Mouse (Mus musculus) MEL (cell line): ENCODE measurements at regions not wholly inside any gene's neighbourhood (a gene's known extent, or its start where the extent isn't known, plus 50 kb on each side); places are given as distances from the start of the nearest gene placed in this dataset.

Experiments used
- DNase-seq: peaks from one replicate; pipeline ENCODE4 v3.0.0; 2011; ENCODE audit warnings: low read depth, low spot score
- H3K27ac ChIP-seq: 2 replicates; pipeline ENCODE4 v1.5.1; 2012; ENCODE audit warnings: low read depth, mild to moderate bottlenecking, control low read depth, low read length, moderate library complexity; ENCODE audit not compliant: control insufficient read depth
- H3K27me3 ChIP-seq, 2 experiments: fragments of 150-350 bp in 1 of 2; sonication (generic) in 1 of 2; 2 replicates each; pipeline ENCODE4 v1.6.1; 2012; ENCODE audit warnings: low read length in 2 of 2, mild to moderate bottlenecking in 2 of 2, improper control_type of control experiment in 1 of 2, moderate library complexity in 1 of 2; ENCODE audit not compliant: insufficient read depth in 2 of 2, control insufficient read depth in 1 of 2
- H3K36me3 ChIP-seq, 2 experiments: 2 replicates each; pipeline ENCODE4 v1.6.1; 2012 to 2014; ENCODE audit warnings: low read length in 2 of 2, improper control_type of control experiment in 1 of 2, inconsistent platforms in 1 of 2, mild to moderate bottlenecking in 1 of 2; ENCODE audit not compliant: insufficient read depth in 2 of 2, control insufficient read depth in 1 of 2
- H3K4me1 ChIP-seq, 2 experiments: fragments of 150-350 bp in 1 of 2; sonication (generic) in 1 of 2; 2 replicates each; pipeline ENCODE4 v1.6.1; 2012; ENCODE audit warnings: low read length in 2 of 2, improper control_type of control experiment in 1 of 2, mild to moderate bottlenecking in 1 of 2; ENCODE audit not compliant: insufficient read depth in 2 of 2, control insufficient read depth in 1 of 2
- H3K4me3 ChIP-seq, 2 experiments: fragments of 150-350 bp in 1 of 2; sonication (generic) in 1 of 2; 2 replicates each; pipeline ENCODE4 v1.5.1; 2012; ENCODE audit warnings: low read depth in 2 of 2, low read length in 2 of 2, mild to moderate bottlenecking in 2 of 2, moderate library complexity in 2 of 2, control low read depth in 1 of 2, improper control_type of control experiment in 1 of 2; ENCODE audit not compliant: control insufficient read depth in 1 of 2, insufficient read depth in 1 of 2
- H3K79me2 ChIP-seq: 2 replicates; pipeline ENCODE4 v1.6.1; 2012; ENCODE audit warnings: mild to moderate bottlenecking, low read length, moderate library complexity; ENCODE audit not compliant: control insufficient read depth, poor library complexity, insufficient read depth
- H3K9ac ChIP-seq: 2 replicates; pipeline ENCODE4 v1.6.1; 2012; ENCODE audit warnings: low read depth, mild to moderate bottlenecking, control low read depth, low read length, moderate library complexity; ENCODE audit not compliant: control insufficient read depth, poor library complexity, severe bottlenecking
- H3K9me3 ChIP-seq: fragments of 150-350 bp; sonication (generic); replicated peaks from 2 replicates; pipeline ENCODE4 v1.6.1; 2012; ENCODE audit warnings: mild to moderate bottlenecking, low read length, improper control_type of control experiment, moderate library complexity; ENCODE audit not compliant: insufficient read depth
- CTCF ChIP-seq, 3 experiments: IDR thresholded peaks in 2 of 3; conservative IDR thresholded peaks in 1 of 3; 2 replicates each; pipeline ENCODE4 v1.5.1; 2011 to 2012; ENCODE audit warnings: low read length in 3 of 3, low read depth in 2 of 3, mild to moderate bottlenecking in 2 of 3, improper control_type of control experiment in 1 of 3, inconsistent platforms in 1 of 3, mixed read lengths in 1 of 3, moderate library complexity in 1 of 3; ENCODE audit not compliant: control insufficient read depth in 1 of 3, insufficient read depth in 1 of 3, poor library complexity in 1 of 3, severe bottlenecking in 1 of 3
- E2F4 ChIP-seq: IDR thresholded peaks from 2 replicates; pipeline ENCODE4 v1.6.1; 2011; ENCODE audit warnings: low read depth, low read length, improper control_type of control experiment, borderline replicate concordance
- EP300 ChIP-seq, 2 experiments: IDR thresholded peaks; 2 replicates each; pipeline ENCODE4 v1.6.1; 2011; ENCODE audit warnings: improper control_type of control experiment in 2 of 2, low read length in 2 of 2, low read depth in 1 of 2, mild to moderate bottlenecking in 1 of 2
- MAZ ChIP-seq: IDR thresholded peaks from 2 replicates; pipeline ENCODE4 v1.6.1; 2012; ENCODE audit warnings: low read depth, mild to moderate bottlenecking, inconsistent platforms, low read length, improper control_type of control experiment
- NELFE ChIP-seq: IDR thresholded peaks from 2 replicates; pipeline ENCODE4 v1.6.1; 2011; ENCODE audit warnings: low read depth, low read length, improper control_type of control experiment
- POLR2A ChIP-seq, 2 experiments: IDR thresholded peaks; 2 replicates each; pipeline ENCODE4 v1.6.1; 2011 to 2012; ENCODE audit warnings: low read length in 2 of 2, mild to moderate bottlenecking in 2 of 2, control low read depth in 1 of 2, improper control_type of control experiment in 1 of 2, low read depth in 1 of 2, moderate library complexity in 1 of 2; ENCODE audit not compliant: control insufficient read depth in 1 of 2, insufficient read depth in 1 of 2, poor library complexity in 1 of 2
- POLR2AphosphoS2 ChIP-seq: IDR thresholded peaks from 2 replicates; pipeline ENCODE4 v1.6.1; 2011; ENCODE audit warnings: low read length, improper control_type of control experiment
- TBP ChIP-seq: IDR thresholded peaks from 2 replicates; pipeline ENCODE4 v1.8.0; 2011; ENCODE audit warnings: low read depth, low read length, improper control_type of control experiment
- USF2 ChIP-seq, 2 experiments: IDR thresholded peaks; 2 replicates each; pipeline ENCODE4 v1.6.1; 2011 to 2012; ENCODE audit warnings: improper control_type of control experiment in 2 of 2, low read length in 2 of 2, borderline replicate concordance in 1 of 2, inconsistent platforms in 1 of 2, low read depth in 1 of 2, mild to moderate bottlenecking in 1 of 2; ENCODE audit not compliant: insufficient read depth in 1 of 2
- ZMIZ1 ChIP-seq: IDR thresholded peaks from 2 replicates; pipeline ENCODE4 v1.6.1; 2012; ENCODE audit warnings: low read depth, mild to moderate bottlenecking, inconsistent platforms, low read length, improper control_type of control experiment, moderate library complexity
- ZNF384 ChIP-seq: IDR thresholded peaks from 2 replicates; pipeline ENCODE4 v1.6.1; 2012; ENCODE audit warnings: low read depth, mild to moderate bottlenecking, inconsistent platforms, low read length, improper control_type of control experiment

- Histone ChIP-seq H3K4me1 (no peaks in the 10 kb centered on the region), H3K9me3 (no peaks in the 10 kb centered on the region), H3K27me3 (no peaks in the 10 kb centered on the region; a peak in 2 of 4 replicates), H3K4me3 (no peak overlapping the region), H3K9ac (no peak overlapping the region), H3K79me2 (no peaks in the 10 kb centered on the region), H3K27ac (no peak overlapping the region), H3K36me3 (no peaks in the 10 kb centered on the region)
- DNase-seq = no peak
- no peak for TF ChIP-seq USF2 (IDR thresholded peaks at IDR 0.05; ENCODE audit: borderline replicate concordance in 1 of 2, insufficient read depth in 1 of 2, low read depth in 1 of 2, low read length in 2 of 2)
- no peak for TF ChIP-seq EP300 (IDR thresholded peaks at IDR 0.05; ENCODE audit: low read depth in 1 of 2, low read length in 2 of 2)
- no peak for TF ChIP-seq ZNF384
- TF ChIP-seq POLR2A (IDR thresholded peaks at IDR 0.05; ENCODE audit: control insufficient read depth in 1 of 2, insufficient read depth in 1 of 2, low read depth in 1 of 2, low read length in 2 of 2, poor library complexity in 1 of 2) = no peak
- no peak for TF ChIP-seq TBP
These were observed 199.6 kb downstream of the Sptssa start for GRCm38 (mm10) chr12:54456731-54457130.

- H3K79me2 ChIP-seq = no peaks in the 10 kb centered on the region
- H3K27ac ChIP-seq = no peak overlapping the region
- no peak overlapping the region for H3K4me3 ChIP-seq
- no peak for DNase-seq
- H3K9me3 ChIP-seq = no peaks in the 10 kb centered on the region
- TF ChIP-seq EP300 (IDR thresholded peaks at IDR 0.05; ENCODE audit: low read depth in 1 of 2, low read length in 2 of 2) = no peak
- no peak overlapping the region for H3K9ac ChIP-seq
- no peaks in the 10 kb centered on the region for H3K4me1 ChIP-seq
- no peaks in the 10 kb centered on the region for H3K36me3 ChIP-seq
- no peaks in the 10 kb centered on the region; a peak in 2 of 4 replicates for H3K27me3 ChIP-seq
These were observed 201.8 kb downstream of the Sptssa start for GRCm38 (mm10) chr12:54454606-54455005.

- peak; percentile 11 for DNase-seq
- TF ChIP-seq POLR2AphosphoS2 = no peak
- no peak for TF ChIP-seq MAZ
- TF ChIP-seq EP300 (IDR thresholded peaks at IDR 0.05; ENCODE audit: low read depth in 1 of 2, low read length in 2 of 2) = no peak
- no peak for TF ChIP-seq CTCF (IDR thresholded peaks at IDR 0.05 in 2 of 3, conservative IDR thresholded peaks at IDR 0.05 in 1 of 3; ENCODE audit: control insufficient read depth in 1 of 3, insufficient read depth in 1 of 3, low read depth in 2 of 3, low read length in 3 of 3, poor library complexity in 1 of 3, severe bottlenecking in 1 of 3)
- TF ChIP-seq NELFE = no peak
- no peak for TF ChIP-seq E2F4
- TF ChIP-seq ZMIZ1 = no peak
- H3K27ac ChIP-seq = no peak overlapping the region
- H3K4me3 ChIP-seq = no peak overlapping the region
- no peaks in the 10 kb centered on the region for H3K4me1 ChIP-seq
- H3K9ac ChIP-seq = no peak overlapping the region
- no peaks in the 10 kb centered on the region; a peak in 2 of 4 replicates for H3K27me3 ChIP-seq
- H3K79me2 ChIP-seq = no peaks in the 10 kb centered on the region
- no peaks in the 10 kb centered on the region for H3K9me3 ChIP-seq
- no peaks in the 10 kb centered on the region for H3K36me3 ChIP-seq
These were observed 203.0 kb downstream of the Sptssa start for GRCm38 (mm10) chr12:54453343-54453742.
